In genomic region chr17:12206248-12206647, GRCm38 (mm10) we compare ENCODE assay signal across 10 mouse cellular contexts.
DNase-seq lines count a peak whose midpoint lies in the region; ATAC-seq lines count a peak whose summit lies in the region.
"Had no signal": no experiment of that assay in that cellular context is flagged by ENCODE, and none has a peak within 500 bp of the region (broad histone marks: within the 10 kb centered on the region; RNA-seq: fewer than 3 reads in every experiment).

No protein-coding gene starts in this region.

- peaks cover 38% of the 10 kb centered on the region for H3K4me1 ChIP-seq in forebrain, embryonic 12.5 days
- peaks cover 54% of the 10 kb centered on the region for H3K4me1 ChIP-seq in forebrain, embryonic 13.5 days
- H3K4me1 ChIP-seq in neural tube, embryonic 12.5 days = peaks cover 44% of the 10 kb centered on the region
- peaks cover 61% of the 10 kb centered on the region for H3K4me1 ChIP-seq in liver, embryonic 11.5 days (replicated peaks; ENCODE audit: control insufficient read depth, insufficient read depth, low read length)

- 82% methylated on average over 3 of the region's 3 CpGs for WGBS in forebrain, embryonic 12.5 days
- WGBS in forebrain, embryonic 13.5 days = 85% methylated on average over 3 of the region's 3 CpGs
- WGBS in neural tube, embryonic 12.5 days = 69% methylated on average over 3 of the region's 3 CpGs
- WGBS in liver, embryonic 11.5 days = 28% methylated on average over 3 of the region's 3 CpGs

- no peaks in the 10 kb centered on the region for H3K9me3 ChIP-seq in forebrain, embryonic 12.5 days
- H3K9me3 ChIP-seq in forebrain, embryonic 13.5 days (replicated peaks) = no peaks in the 10 kb centered on the region
- H3K9me3 ChIP-seq in neural tube, embryonic 12.5 days = no peaks in the 10 kb centered on the region
- no peaks in the 10 kb centered on the region for H3K9me3 ChIP-seq in liver, embryonic 11.5 days (ENCODE audit: control insufficient read depth, low read length)

- peak overlapping the region; percentile 59 for H3K27ac ChIP-seq in forebrain, embryonic 12.5 days
- H3K27ac ChIP-seq in forebrain, embryonic 13.5 days = no peak overlapping the region
- H3K27ac ChIP-seq in neural tube, embryonic 12.5 days = peak overlapping the region; percentile 54; the same call in 1 of the 2 replicates
- peak overlapping the region; percentile 100 for H3K27ac ChIP-seq in liver, embryonic 11.5 days (ENCODE audit: low read depth, low read length)

- no peak overlapping the region for H3K4me3 ChIP-seq in forebrain, embryonic 12.5 days (replicated peaks)
- H3K4me3 ChIP-seq in forebrain, embryonic 13.5 days = no peak overlapping the region
- H3K4me3 ChIP-seq in neural tube, embryonic 12.5 days = no peak overlapping the region
- no peak overlapping the region for H3K4me3 ChIP-seq in liver, embryonic 11.5 days (ENCODE audit: low read depth, low read length)

- no peak for DNase-seq in neural tube, embryonic 10.5 days (ENCODE audit: extremely low spot score, low spot score)
- DNase-seq in liver, embryonic 11.5 days (ENCODE audit: low spot score) = no peak
- DNase-seq in cerebellum, postnatal 25 days = no peak
- DNase-seq in kidney, adult 8-10 months = no peak
- DNase-seq in layer of hippocampus, adult 8-10 months (ENCODE audit: low spot score in 2 of 2) = no peak
- DNase-seq: adrenal gland, postnatal 25 days; right cerebral cortex, postnatal 4 days had no signal

- H3K9ac ChIP-seq in forebrain, embryonic 12.5 days = no peak overlapping the region
- H3K9ac ChIP-seq in forebrain, embryonic 13.5 days = no peak overlapping the region
- no peak overlapping the region for H3K9ac ChIP-seq in neural tube, embryonic 12.5 days
- peak overlapping the region; percentile 75 for H3K9ac ChIP-seq in liver, embryonic 11.5 days (ENCODE audit: low read depth, low read length)

- H3K4me2 ChIP-seq in forebrain, embryonic 12.5 days = no peak overlapping the region
- no peak overlapping the region for H3K4me2 ChIP-seq in forebrain, embryonic 13.5 days
- H3K4me2 ChIP-seq in neural tube, embryonic 12.5 days (replicated peaks) = peak overlapping the region; percentile 17; the same call in 1 of the 2 replicates
- H3K4me2 ChIP-seq in liver, embryonic 11.5 days = peak overlapping the region; percentile 60

- H3K27me3 ChIP-seq in forebrain, embryonic 12.5 days = no peaks in the 10 kb centered on the region
- H3K27me3 ChIP-seq in forebrain, embryonic 13.5 days = no peaks in the 10 kb centered on the region
- H3K27me3 ChIP-seq in neural tube, embryonic 12.5 days (replicated peaks) = no peaks in the 10 kb centered on the region
- H3K27me3 ChIP-seq in liver, embryonic 11.5 days (replicated peaks; ENCODE audit: control insufficient read depth, insufficient read depth, low read length) = no peaks in the 10 kb centered on the region

- H3K36me3 ChIP-seq in forebrain, embryonic 12.5 days (replicated peaks) = peaks cover 3% of the 10 kb centered on the region; the same call in 1 of the 2 replicates
- H3K36me3 ChIP-seq in forebrain, embryonic 13.5 days (ENCODE audit: poor library complexity, severe bottlenecking) = 0 out of 2 replicates have a peak, but pooled peaks cover 7% of the 10 kb centered on the region
- H3K36me3 ChIP-seq in neural tube, embryonic 12.5 days = peaks cover 2% of the 10 kb centered on the region
- peaks cover 2% of the 10 kb centered on the region; the same call in 1 of the 2 replicates for H3K36me3 ChIP-seq in liver, embryonic 11.5 days (ENCODE audit: control insufficient read depth, insufficient read depth, low read length)

- ATAC-seq in forebrain, embryonic 12.5 days (ENCODE audit: low FRiP score) = no peak
- ATAC-seq in forebrain, embryonic 13.5 days = no peak
- ATAC-seq in neural tube, embryonic 12.5 days (ENCODE audit: low FRiP score, low read depth) = no peak
- ATAC-seq in liver, embryonic 11.5 days (replicated peaks; ENCODE audit: low FRiP score) = peak; percentile 18

Comparison
In these comparisons a context has a peak if more than half of its experiments do, and no peak if none do; other contexts are left out.
1. H3K4me2 ChIP-seq: peak in neural tube, embryonic 12.5 days (single experiment) and liver, embryonic 11.5 days (single experiment); none in forebrain, embryonic 12.5 days (single experiment) and forebrain, embryonic 13.5 days (single experiment).